8 mouse cellular contexts compared by ENCODE assay signal in genomic region chr10:41477278-41478181, GRCm38 (mm10). TPM values are rescaled to one million over a fixed set of nuclear protein-coding genes. Genes with fewer than 3 reads are reported as not detected.
DNase-seq lines count a peak whose midpoint lies in the region; ATAC-seq and TF ChIP-seq lines count a peak whose summit lies in the region.

No protein-coding gene starts in this region.

- no peak for DNase-seq in frontal cortex, postnatal 25 days (ENCODE audit: low spot score in 2 of 2)
- DNase-seq in heart, embryonic 10.5 days (ENCODE audit: low spot score): peak; percentile 92
- DNase-seq in kidney, adult 9 months: peak; percentile 59
- peak; percentile 70 for DNase-seq in liver
- peak; percentile 79 for DNase-seq in midbrain, postnatal 0 days (ENCODE audit: low spot score)

- TF ChIP-seq CTCF in midbrain, postnatal 0 days (IDR thresholded peaks at IDR 0.05): no peak

- H3K36me3 ChIP-seq in embryonic facial prominence, embryonic 12.5 days: peaks cover 31% of the 10 kb centered on the region
- H3K36me3 ChIP-seq in heart, embryonic 10.5 days: peaks cover 42% of the 10 kb centered on the region
- H3K36me3 ChIP-seq in midbrain, postnatal 0 days (ENCODE audit: insufficient read depth, low read length): no peaks in the 10 kb centered on the region
- H3K36me3 ChIP-seq in stomach, embryonic 16.5 days (ENCODE audit: control insufficient read depth, insufficient read depth, low read length): no peaks in the 10 kb centered on the region

- H3K9me3 ChIP-seq in embryonic facial prominence, embryonic 12.5 days: no peaks in the 10 kb centered on the region
- H3K9me3 ChIP-seq in heart, embryonic 10.5 days: no peaks in the 10 kb centered on the region
- H3K9me3 ChIP-seq in midbrain, postnatal 0 days (ENCODE audit: low read length): no peaks in the 10 kb centered on the region
- no peaks in the 10 kb centered on the region for H3K9me3 ChIP-seq in stomach, embryonic 16.5 days (replicated peaks; ENCODE audit: control insufficient read depth, low read length)

- H3K4me1 ChIP-seq in embryonic facial prominence, embryonic 12.5 days: peaks cover 10% of the 10 kb centered on the region
- H3K4me1 ChIP-seq in heart, embryonic 10.5 days: peaks cover 81% of the 10 kb centered on the region
- H3K4me1 ChIP-seq in midbrain, postnatal 0 days (ENCODE audit: insufficient read depth, low read length): no peaks in the 10 kb centered on the region
- H3K4me1 ChIP-seq in stomach, embryonic 16.5 days (ENCODE audit: control insufficient read depth, insufficient read depth, low read length): peaks cover 21% of the 10 kb centered on the region

- peak; percentile 65 for ATAC-seq in frontal cortex, adult (ENCODE audit: low TSS enrichment)
- peak; percentile 57; the same call in 1 of the 2 replicates for ATAC-seq in embryonic facial prominence, embryonic 12.5 days (ENCODE audit: insufficient number of reproducible peaks, insufficient read depth, low FRiP score, low TSS enrichment)
- peak; percentile 64 for ATAC-seq in midbrain, postnatal 0 days (ENCODE audit: low FRiP score)
- peak; percentile 77 for ATAC-seq in stomach, embryonic 16.5 days (ENCODE audit: insufficient read depth, low FRiP score)

- H3K4me2 ChIP-seq in embryonic facial prominence, embryonic 12.5 days (replicated peaks): peak overlapping the region; percentile 82
- peak overlapping the region; percentile 94 for H3K4me2 ChIP-seq in midbrain, postnatal 0 days (ENCODE audit: low read depth, low read length, poor library complexity, severe bottlenecking)
- H3K4me2 ChIP-seq in stomach, embryonic 16.5 days (ENCODE audit: low read depth, low read length): peak overlapping the region; percentile 79

- peak overlapping the region; percentile 64 for H3K4me3 ChIP-seq in embryonic facial prominence, embryonic 12.5 days
- H3K4me3 ChIP-seq in heart, embryonic 10.5 days: peak overlapping the region; percentile 77
- H3K4me3 ChIP-seq in midbrain, postnatal 0 days (ENCODE audit: low read depth, low read length): peak overlapping the region; percentile 48
- H3K4me3 ChIP-seq in stomach, embryonic 16.5 days (replicated peaks; ENCODE audit: low read length): peak overlapping the region; percentile 73

- H3K27me3 ChIP-seq in embryonic facial prominence, embryonic 12.5 days: no peaks in the 10 kb centered on the region
- no peaks in the 10 kb centered on the region for H3K27me3 ChIP-seq in heart, embryonic 10.5 days (ENCODE audit: insufficient read depth, poor library complexity, severe bottlenecking)
- no peaks in the 10 kb centered on the region for H3K27me3 ChIP-seq in midbrain, postnatal 0 days (ENCODE audit: insufficient read depth, low read length)
- H3K27me3 ChIP-seq in stomach, embryonic 16.5 days (ENCODE audit: control insufficient read depth, insufficient read depth, low read length): no peaks in the 10 kb centered on the region

- peak overlapping the region; percentile 65 for H3K27ac ChIP-seq in embryonic facial prominence, embryonic 12.5 days
- H3K27ac ChIP-seq in heart, embryonic 10.5 days: peak overlapping the region; percentile 94
- peak overlapping the region; percentile 75 for H3K27ac ChIP-seq in midbrain, postnatal 0 days (ENCODE audit: low read depth, low read length)
- peak overlapping the region; percentile 80 for H3K27ac ChIP-seq in stomach, embryonic 16.5 days (ENCODE audit: low read length)

- WGBS in embryonic facial prominence, embryonic 12.5 days: 4% methylated on average over 20 of the region's 20 CpGs
- WGBS in heart, embryonic 10.5 days: 1% methylated on average over 20 of the region's 20 CpGs
- 5% methylated on average over 20 of the region's 20 CpGs for WGBS in midbrain, postnatal 0 days
- 6% methylated on average over 20 of the region's 20 CpGs for WGBS in stomach, embryonic 16.5 days

- peak overlapping the region; percentile 69 for H3K9ac ChIP-seq in embryonic facial prominence, embryonic 12.5 days
- H3K9ac ChIP-seq in midbrain, postnatal 0 days (replicated peaks; ENCODE audit: low read length, poor library complexity, severe bottlenecking): peak overlapping the region; percentile 70
- peak overlapping the region; percentile 84 for H3K9ac ChIP-seq in stomach, embryonic 16.5 days (ENCODE audit: low read length)

RNA-seq across cellular contexts. Expression of gene Mical1, which starts 1.4 kb away (rescaled TPM):
- 50.8 and 55.6 TPM in 2 replicates for polyA plus RNA-seq in embryonic facial prominence, embryonic 12.5 days (2016; fragmentation: Nextera tagmentation; extraction: Ambion mirVana)
- polyA plus RNA-seq in heart, embryonic 10.5 days (2016; fragmentation: Nextera tagmentation; extraction: Ambion mirVana): 46.5 and 48.8 TPM in 2 replicates
- total RNA-seq in midbrain, postnatal 0 days (2014; rRNA removed): 24.1 and 24.6 TPM in 2 replicates
- polyA plus RNA-seq in midbrain, postnatal 0 days (2015; fragmentation: Nextera tagmentation; extraction: Ambion mirVana): 18.7 and 21.2 TPM in 2 replicates
- 35.7 and 36.5 TPM in 2 replicates for polyA plus RNA-seq in stomach, embryonic 16.5 days (2015; fragmentation: Nextera tagmentation; extraction: Ambion mirVana)

RNA-seq across cellular contexts. Expression of gene Smpd2, which starts 12.6 kb away (rescaled TPM):
- polyA plus RNA-seq in embryonic facial prominence, embryonic 12.5 days (2016; fragmentation: Nextera tagmentation; extraction: Ambion mirVana): 57.9 and 59.8 TPM in 2 replicates
- 51.8 and 52.7 TPM in 2 replicates for polyA plus RNA-seq in heart, embryonic 10.5 days (2016; fragmentation: Nextera tagmentation; extraction: Ambion mirVana)
- 34.4 and 36.9 TPM in 2 replicates for total RNA-seq in midbrain, postnatal 0 days (2014; rRNA removed)
- polyA plus RNA-seq in midbrain, postnatal 0 days (2015; fragmentation: Nextera tagmentation; extraction: Ambion mirVana): 43.5 and 44.0 TPM in 2 replicates
- polyA plus RNA-seq in stomach, embryonic 16.5 days (2015; fragmentation: Nextera tagmentation; extraction: Ambion mirVana): 55.9 and 58.8 TPM in 2 replicates

RNA-seq across cellular contexts. Expression of gene Ppil6, which starts 12.7 kb away (rescaled TPM):
- 0.55 and 1.2 TPM in 2 replicates for polyA plus RNA-seq in embryonic facial prominence, embryonic 12.5 days (2016; fragmentation: Nextera tagmentation; extraction: Ambion mirVana)
- 0.95 and 1.3 TPM in 2 replicates for polyA plus RNA-seq in heart, embryonic 10.5 days (2016; fragmentation: Nextera tagmentation; extraction: Ambion mirVana)
- total RNA-seq in midbrain, postnatal 0 days (2014; rRNA removed): 1.8 and 2.3 TPM in 2 replicates
- 4.7 and 5.3 TPM in 2 replicates for polyA plus RNA-seq in midbrain, postnatal 0 days (2015; fragmentation: Nextera tagmentation; extraction: Ambion mirVana)
- 1.1 and 1.6 TPM in 2 replicates for polyA plus RNA-seq in stomach, embryonic 16.5 days (2015; fragmentation: Nextera tagmentation; extraction: Ambion mirVana)

RNA-seq across cellular contexts. Expression of gene Zbtb24, which starts 27.3 kb away (rescaled TPM):
- polyA plus RNA-seq in embryonic facial prominence, embryonic 12.5 days (2016; fragmentation: Nextera tagmentation; extraction: Ambion mirVana): 21.6 and 23.9 TPM in 2 replicates
- polyA plus RNA-seq in heart, embryonic 10.5 days (2016; fragmentation: Nextera tagmentation; extraction: Ambion mirVana): 13.8 and 13.9 TPM in 2 replicates
- total RNA-seq in midbrain, postnatal 0 days (2014; rRNA removed): 17.2 and 22.3 TPM in 2 replicates
- polyA plus RNA-seq in midbrain, postnatal 0 days (2015; fragmentation: Nextera tagmentation; extraction: Ambion mirVana): 15.5 and 15.8 TPM in 2 replicates
- polyA plus RNA-seq in stomach, embryonic 16.5 days (2015; fragmentation: Nextera tagmentation; extraction: Ambion mirVana): 16.2 TPM in 2 replicates

RNA-seq across cellular contexts. Expression of gene Cd164, which starts 41.7 kb away (rescaled TPM):
- 164 and 178 TPM in 2 replicates for polyA plus RNA-seq in embryonic facial prominence, embryonic 12.5 days (2016; fragmentation: Nextera tagmentation; extraction: Ambion mirVana)
- polyA plus RNA-seq in heart, embryonic 10.5 days (2016; fragmentation: Nextera tagmentation; extraction: Ambion mirVana): 156 and 169 TPM in 2 replicates
- 29.3 and 31.2 TPM in 2 replicates for total RNA-seq in midbrain, postnatal 0 days (2014; rRNA removed)
- 44.5 and 48.2 TPM in 2 replicates for polyA plus RNA-seq in midbrain, postnatal 0 days (2015; fragmentation: Nextera tagmentation; extraction: Ambion mirVana)
- polyA plus RNA-seq in stomach, embryonic 16.5 days (2015; fragmentation: Nextera tagmentation; extraction: Ambion mirVana): 173 and 181 TPM in 2 replicates

Comparison
In these comparisons a context has a peak if more than half of its experiments do, and no peak if none do; other contexts are left out.
1. DNase-seq: peak in heart, embryonic 10.5 days (single experiment), kidney, adult 9 months (single experiment), liver (single experiment) and midbrain, postnatal 0 days (single experiment); none in frontal cortex, postnatal 25 days (0 of 2).
2. Peak in every context shown above with its lines, with median percentiles within 50 percentile points of each other: ATAC-seq, H3K27ac ChIP-seq, H3K4me2 ChIP-seq, H3K4me3 ChIP-seq and H3K9ac ChIP-seq.